Mouse (Mus musculus): ENCODE data around the gene Hspe1. TPM values are rescaled to one million over a fixed set of nuclear protein-coding genes. Genes with fewer than 3 reads are reported as not detected.

The Hspe1 gene
- total RNA-seq (2014; rRNA removed): 64.3 and 65.2 TPM in 2 replicates
- 284 and 309 TPM in 2 replicates for polyA plus RNA-seq (2015; fragmentation: Nextera tagmentation; extraction: Ambion mirVana)

DNA sequence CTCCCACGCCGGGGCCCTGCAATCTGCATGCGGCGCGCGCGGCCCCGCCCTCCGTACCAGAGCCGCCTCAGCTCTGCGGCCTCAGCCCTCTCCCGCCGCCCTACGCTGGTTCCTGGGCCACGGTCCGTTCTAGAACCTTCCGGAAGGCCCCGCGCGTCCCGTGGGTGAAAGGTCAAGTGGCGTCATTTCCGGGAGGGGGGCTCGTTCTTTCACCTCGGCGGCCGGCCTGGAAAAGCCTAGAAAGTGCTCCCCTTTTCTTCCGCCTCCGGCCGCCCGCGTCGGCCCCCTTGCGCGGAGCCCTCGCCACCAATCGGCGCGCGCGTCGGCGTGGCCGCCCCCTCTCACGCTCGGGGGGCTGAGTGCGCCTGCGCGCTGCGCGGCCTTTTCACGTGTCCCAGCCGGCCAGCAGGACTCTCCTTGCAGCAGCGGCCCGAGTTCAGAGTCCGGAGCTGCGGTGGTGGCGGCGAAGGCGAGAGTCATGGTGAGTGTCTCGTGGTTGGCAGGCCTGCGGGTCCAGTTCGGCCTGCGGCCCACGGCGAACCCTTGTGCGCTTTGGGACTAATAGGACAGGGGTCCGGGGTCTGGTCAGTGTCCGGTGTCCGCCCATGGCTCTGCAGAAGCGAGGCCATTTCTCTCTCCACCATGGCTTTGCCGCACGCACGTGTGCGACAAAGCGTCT lies at the start of gene Hspe1, which contains the start of gene Hspd1:
TSS of gene Hspe1 (plus strand) at position 201 of the 679 bp plus-strand sequence.
TSS of gene Hspd1 (minus strand) at position 312 of the 679 bp plus-strand sequence.
- Histone ChIP-seq H3K36me3 (ENCODE audit: insufficient read depth, low read length) (peaks cover 18% of the 10 kb centered on the region; the same call in 1 of the 2 replicates), H3K4me3 (ENCODE audit: low read length) (peak within 1 kb of the TSS; percentile 94), H3K9me3 (ENCODE audit: low read length) (no peaks in the 10 kb centered on the region), H3K4me1 (ENCODE audit: insufficient read depth, low read length) (peaks cover 14% of the 10 kb centered on the region), H3K9ac (replicated peaks; ENCODE audit: low read length) (peak within 1 kb of the TSS; percentile 88), H3K4me2 (ENCODE audit: low read depth, low read length) (peak within 1 kb of the TSS; percentile 90), H3K27ac (peak within 1 kb of the TSS; percentile 97), H3K27me3 (ENCODE audit: insufficient read depth, low read length) (no peaks in the 10 kb centered on the region)
- WGBS: under 1% methylated on average over 56 of the region's 76 CpGs
- DNase-seq (ENCODE audit: low spot score) (peak; percentile 99), ATAC-seq (peak; percentile 97)
- peak; percentile 13; the same call in 1 of the 2 replicates for TF ChIP-seq CTCF (IDR thresholded peaks at IDR 0.05; ENCODE audit: low read depth)

DNA sequence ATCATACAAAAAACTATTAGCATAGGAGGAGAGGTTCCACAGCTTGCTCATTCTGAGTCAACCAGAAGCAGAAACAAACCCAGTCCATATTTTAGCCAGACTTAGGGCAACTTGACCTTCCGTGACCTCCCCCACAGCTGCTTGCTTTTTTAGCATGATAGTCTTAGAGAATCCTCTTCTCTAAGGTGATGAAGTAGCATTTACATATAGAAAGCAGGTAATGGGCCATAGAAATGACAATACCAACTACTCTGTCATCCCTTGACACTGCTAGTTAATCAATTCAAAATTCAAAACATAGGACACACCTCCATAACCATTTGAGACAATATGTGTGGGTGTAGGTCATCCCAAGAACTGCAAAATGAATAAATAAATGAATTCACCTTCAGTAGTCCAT lies 48.0 kb upstream of the Hspe1 start:
- H3K4me3 ChIP-seq (ENCODE audit: low read length): no peak overlapping the region
- ATAC-seq (no peak), DNase-seq (ENCODE audit: low spot score) (no peak)
- H3K9me3 ChIP-seq (ENCODE audit: low read length): no peaks in the 10 kb centered on the region
- H3K27ac ChIP-seq: no peak overlapping the region
- no peaks in the 10 kb centered on the region for H3K36me3 ChIP-seq (ENCODE audit: insufficient read depth, low read length)
- no peak overlapping the region for H3K4me2 ChIP-seq (ENCODE audit: low read depth, low read length)
- no peak overlapping the region for H3K9ac ChIP-seq (replicated peaks; ENCODE audit: low read length)
- H3K27me3 ChIP-seq (ENCODE audit: insufficient read depth, low read length): no peaks in the 10 kb centered on the region
- H3K4me1 ChIP-seq (ENCODE audit: insufficient read depth, low read length): no peaks in the 10 kb centered on the region
- 88% methylated on average over 1 of the region's 1 CpGs for WGBS
- TF ChIP-seq CTCF (IDR thresholded peaks at IDR 0.05; ENCODE audit: low read depth): no peak

GRCm38 (mm10) chr1:55041691-55042090 lies 46.2 kb upstream of the Hspe1 start:
- no peak overlapping the region for H3K27ac ChIP-seq
- no peak for TF ChIP-seq CTCF (IDR thresholded peaks at IDR 0.05; ENCODE audit: low read depth)
- no peak overlapping the region for H3K4me3 ChIP-seq (ENCODE audit: low read length)
- no peak overlapping the region for H3K4me2 ChIP-seq (ENCODE audit: low read depth, low read length)
- no peaks in the 10 kb centered on the region for H3K27me3 ChIP-seq (ENCODE audit: insufficient read depth, low read length)
- ATAC-seq: no peak
- DNase-seq (ENCODE audit: low spot score): no peak
- WGBS: 89% methylated on average over 4 of the region's 4 CpGs
- no peak overlapping the region for H3K9ac ChIP-seq (replicated peaks; ENCODE audit: low read length)
- H3K36me3 ChIP-seq (ENCODE audit: insufficient read depth, low read length): no peaks in the 10 kb centered on the region
- H3K4me1 ChIP-seq (ENCODE audit: insufficient read depth, low read length): no peaks in the 10 kb centered on the region
- H3K9me3 ChIP-seq (ENCODE audit: low read length): no peaks in the 10 kb centered on the region

DNA sequence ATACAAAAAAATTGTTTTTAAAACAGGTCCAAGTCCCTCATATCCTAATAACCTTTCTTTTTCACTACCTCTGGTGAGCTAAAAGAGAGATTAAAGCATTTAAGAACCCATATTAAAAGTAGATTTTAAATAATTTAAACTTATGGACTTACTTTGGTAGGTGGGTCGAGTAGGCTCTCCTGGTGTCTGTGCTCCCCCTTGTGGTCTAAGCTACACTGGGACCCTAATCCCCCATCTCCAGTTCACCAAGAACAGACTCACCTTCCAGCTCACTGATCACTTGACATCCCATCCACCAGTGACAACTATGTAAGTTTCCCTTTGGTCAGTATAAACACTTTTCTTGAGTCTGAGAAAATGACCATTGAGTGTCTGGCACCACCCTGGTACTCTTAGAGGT lies 45.7 kb upstream of the Hspe1 start:
- TF ChIP-seq CTCF (IDR thresholded peaks at IDR 0.05; ENCODE audit: low read depth): no peak

GRCm38 (mm10) chr1:55043164-55043563 lies 44.8 kb upstream of the Hspe1 start:
- ATAC-seq (no peak), DNase-seq (ENCODE audit: low spot score) (no peak)
- no peaks in the 10 kb centered on the region for H3K27me3 ChIP-seq (ENCODE audit: insufficient read depth, low read length)
- H3K9me3 ChIP-seq (ENCODE audit: low read length): no peaks in the 10 kb centered on the region
- no peak overlapping the region for H3K9ac ChIP-seq (replicated peaks; ENCODE audit: low read length)
- H3K4me2 ChIP-seq (ENCODE audit: low read depth, low read length): no peak overlapping the region
- no peaks in the 10 kb centered on the region for H3K36me3 ChIP-seq (ENCODE audit: insufficient read depth, low read length)
- no peak overlapping the region for H3K27ac ChIP-seq
- TF ChIP-seq CTCF (IDR thresholded peaks at IDR 0.05; ENCODE audit: low read depth): no peak
- 87% methylated on average over 3 of the region's 3 CpGs for WGBS
- H3K4me1 ChIP-seq (ENCODE audit: insufficient read depth, low read length): no peaks in the 10 kb centered on the region
- H3K4me3 ChIP-seq (ENCODE audit: low read length): no peak overlapping the region

More for the DNA sequence above, 45.7 kb upstream of the Hspe1 start:
- Histone ChIP-seq H3K27me3 (ENCODE audit: insufficient read depth, low read length) (no peaks in the 10 kb centered on the region), H3K4me1 (ENCODE audit: insufficient read depth, low read length) (no peaks in the 10 kb centered on the region), H3K9me3 (ENCODE audit: low read length) (no peaks in the 10 kb centered on the region), H3K4me3 (ENCODE audit: low read length) (no peak overlapping the region), H3K4me2 (ENCODE audit: low read depth, low read length) (no peak overlapping the region), H3K9ac (replicated peaks; ENCODE audit: low read length) (no peak overlapping the region), H3K36me3 (ENCODE audit: insufficient read depth, low read length) (no peaks in the 10 kb centered on the region), H3K27ac (no peak overlapping the region)
- DNase-seq (ENCODE audit: low spot score) (no peak), ATAC-seq (no peak)
- 68% methylated on average over 1 of the region's 1 CpGs for WGBS

- H3K36me3 ChIP-seq (ENCODE audit: insufficient read depth, low read length): no peaks in the 10 kb centered on the region
- no peaks in the 10 kb centered on the region for H3K9me3 ChIP-seq (ENCODE audit: low read length)
- H3K4me2 ChIP-seq (ENCODE audit: low read depth, low read length): no peak overlapping the region
- H3K4me3 ChIP-seq (ENCODE audit: low read length): no peak overlapping the region
- no peak overlapping the region for H3K9ac ChIP-seq (replicated peaks; ENCODE audit: low read length)
- no peak for TF ChIP-seq CTCF (IDR thresholded peaks at IDR 0.05; ENCODE audit: low read depth)
- no peak for ATAC-seq
- H3K27me3 ChIP-seq (ENCODE audit: insufficient read depth, low read length): no peaks in the 10 kb centered on the region
- H3K27ac ChIP-seq: no peak overlapping the region
- no peak for DNase-seq (ENCODE audit: low spot score)
- 68% methylated on average over 4 of the region's 4 CpGs for WGBS
- H3K4me1 ChIP-seq (ENCODE audit: insufficient read depth, low read length): peaks cover 6% of the 10 kb centered on the region
Measured at GRCm38 (mm10) chr1:55048841-55049587, 38.9 kb upstream of the Hspe1 start.

Measured in hindbrain, postnatal 0 days (tissue).